14 mouse cellular contexts compared by ENCODE assay signal in genomic region chr16:23701156-23701555, GRCm38 (mm10).
DNase-seq lines count a peak whose midpoint lies in the region; ATAC-seq and TF ChIP-seq lines count a peak whose summit lies in the region.
"Had no signal": no experiment of that assay in that cellular context is flagged by ENCODE, and none has a peak within 500 bp of the region (broad histone marks: within the 10 kb centered on the region; RNA-seq: fewer than 3 reads in every experiment).

No protein-coding gene starts in this region.

- H3K27ac ChIP-seq in midbrain, embryonic 14.5 days (replicated peaks; ENCODE audit: low read depth, low read length) = no peak overlapping the region
- no peak overlapping the region for H3K27ac ChIP-seq in midbrain, embryonic 15.5 days
- H3K27ac ChIP-seq in layer of hippocampus, adult 2 months = no peak overlapping the region
- H3K27ac ChIP-seq: embryonic facial prominence, embryonic 13.5 days; kidney, embryonic 15.5 days; limb, embryonic 15.5 days; neural tube, embryonic 13.5 days had no signal

- no peaks in the 10 kb centered on the region for H3K36me3 ChIP-seq in midbrain, embryonic 14.5 days (ENCODE audit: control insufficient read depth, insufficient read depth, low read length)
- H3K36me3 ChIP-seq in midbrain, embryonic 15.5 days (replicated peaks) = no peaks in the 10 kb centered on the region
- H3K36me3 ChIP-seq: embryonic facial prominence, embryonic 13.5 days; kidney, embryonic 15.5 days; limb, embryonic 15.5 days; neural tube, embryonic 13.5 days had no signal

- 24% methylated on average over 1 of the region's 1 CpGs for WGBS in midbrain, embryonic 14.5 days
- 31% methylated on average over 1 of the region's 1 CpGs for WGBS in midbrain, embryonic 15.5 days

- no peaks in the 10 kb centered on the region for H3K4me1 ChIP-seq in midbrain, embryonic 14.5 days (ENCODE audit: control insufficient read depth, insufficient read depth, low read length)
- no peaks in the 10 kb centered on the region for H3K4me1 ChIP-seq in midbrain, embryonic 15.5 days
- H3K4me1 ChIP-seq: embryonic facial prominence, embryonic 13.5 days; kidney, embryonic 15.5 days; limb, embryonic 15.5 days; neural tube, embryonic 13.5 days had no signal

- TF ChIP-seq CTCF in layer of hippocampus, adult 2 months (conservative IDR thresholded peaks at IDR 0.05) = no peak

- H3K27me3 ChIP-seq in midbrain, embryonic 14.5 days (ENCODE audit: control insufficient read depth, insufficient read depth, low read length) = no peaks in the 10 kb centered on the region
- H3K27me3 ChIP-seq in midbrain, embryonic 15.5 days (replicated peaks) = no peaks in the 10 kb centered on the region
- H3K27me3 ChIP-seq: embryonic facial prominence, embryonic 13.5 days; kidney, embryonic 15.5 days; limb, embryonic 15.5 days; neural tube, embryonic 13.5 days had no signal

- no peak overlapping the region for H3K4me3 ChIP-seq in midbrain, embryonic 14.5 days (replicated peaks; ENCODE audit: low read depth, low read length)
- H3K4me3 ChIP-seq in midbrain, embryonic 15.5 days = no peak overlapping the region
- no peak overlapping the region for H3K4me3 ChIP-seq in layer of hippocampus, adult 2 months
- H3K4me3 ChIP-seq: embryonic facial prominence, embryonic 13.5 days; kidney, embryonic 15.5 days; limb, embryonic 15.5 days; neural tube, embryonic 13.5 days had no signal

- no peak overlapping the region for H3K9ac ChIP-seq in midbrain, embryonic 14.5 days (replicated peaks; ENCODE audit: low read length)
- H3K9ac ChIP-seq in midbrain, embryonic 15.5 days = no peak overlapping the region
- H3K9ac ChIP-seq: embryonic facial prominence, embryonic 13.5 days; kidney, embryonic 15.5 days; limb, embryonic 15.5 days; neural tube, embryonic 13.5 days had no signal

- ATAC-seq in midbrain, embryonic 14.5 days (ENCODE audit: low FRiP score, low TSS enrichment) = no peak
- no peak for ATAC-seq in midbrain, embryonic 15.5 days (replicated peaks)

- H3K4me2 ChIP-seq in midbrain, embryonic 14.5 days (ENCODE audit: low read length) = no peak overlapping the region
- no peak overlapping the region for H3K4me2 ChIP-seq in midbrain, embryonic 15.5 days
- H3K4me2 ChIP-seq: embryonic facial prominence, embryonic 13.5 days; kidney, embryonic 15.5 days; limb, embryonic 15.5 days; neural tube, embryonic 13.5 days had no signal

- DNase-seq in cerebellum, postnatal 14 days = peak; percentile 8 to 17
- DNase-seq in cerebellum, adult 9-11 months = no peak
- peak; percentile 19 to 25 for DNase-seq in kidney, postnatal 4 days
- DNase-seq in kidney, adult 11 months = no peak
- peak; percentile 35 for DNase-seq in midbrain, embryonic 14.5 days
- peak; percentile 28 for DNase-seq in R1 (ENCODE audit: low read depth, low spot score)
- DNase-seq in layer of hippocampus, adult 2 months (ENCODE audit: low spot score in 2 of 2) = no peak
- DNase-seq: heart, adult 18-20 months; thymus, adult 18-20 months had no signal

- no peaks in the 10 kb centered on the region for H3K9me3 ChIP-seq in midbrain, embryonic 14.5 days (ENCODE audit: control insufficient read depth, low read length)
- no peaks in the 10 kb centered on the region for H3K9me3 ChIP-seq in midbrain, embryonic 15.5 days
- H3K9me3 ChIP-seq: embryonic facial prominence, embryonic 13.5 days; kidney, embryonic 15.5 days; limb, embryonic 15.5 days; neural tube, embryonic 13.5 days had no signal

Comparison
In these comparisons a context has a peak if more than half of its experiments do, and no peak if none do; other contexts are left out.
1. DNase-seq: peak in cerebellum, postnatal 14 days (2 of 2), kidney, postnatal 4 days (2 of 2), midbrain, embryonic 14.5 days (single experiment) and R1 (single experiment); none in cerebellum, adult 9-11 months (single experiment), kidney, adult 11 months (single experiment) and layer of hippocampus, adult 2 months (0 of 2).